Mouse (Mus musculus) E14TG2a.4 (cell line): ENCODE measurements at regions not wholly inside any gene's neighbourhood (a gene's known extent, or its start where the extent isn't known, plus 50 kb on each side); places are given as distances from the start of the nearest gene placed in this dataset.

ENCODE experiments used
- CTCF ChIP-seq: conservative IDR thresholded peaks from 2 replicates; pipeline ENCODE4 v1.5.1; 2014; ENCODE audit warnings: low read length
- NANOG ChIP-seq: IDR thresholded peaks from 2 replicates; pipeline ENCODE4 v1.6.1; 2014; ENCODE audit warnings: borderline replicate concordance, low read length, mixed read lengths

- TF ChIP-seq CTCF, result no peak
- no peak for TF ChIP-seq NANOG
Observed at GRCm38 (mm10) chr10:124045031-124045430, 781.2 kb downstream of the Fam19a2 start.
